Mouse (Mus musculus) liver, adult 2 months (tissue): ENCODE measurements around the gene Plpp7.

Source experiments
- CTCF ChIP-seq: fragments of 200-500 bp; IDR thresholded peaks from 2 replicates; pipeline ENCODE4 v1.5.1; 2011; ENCODE audit warnings: low read depth, low read length, control low read depth
- POLR2A ChIP-seq: fragments of 200-500 bp; IDR thresholded peaks from 2 replicates; pipeline ENCODE4 v1.6.1; 2011; ENCODE audit warnings: low read length, control low read depth; ENCODE audit not compliant: insufficient read depth; ENCODE audit errors: extremely low read depth

DNA sequence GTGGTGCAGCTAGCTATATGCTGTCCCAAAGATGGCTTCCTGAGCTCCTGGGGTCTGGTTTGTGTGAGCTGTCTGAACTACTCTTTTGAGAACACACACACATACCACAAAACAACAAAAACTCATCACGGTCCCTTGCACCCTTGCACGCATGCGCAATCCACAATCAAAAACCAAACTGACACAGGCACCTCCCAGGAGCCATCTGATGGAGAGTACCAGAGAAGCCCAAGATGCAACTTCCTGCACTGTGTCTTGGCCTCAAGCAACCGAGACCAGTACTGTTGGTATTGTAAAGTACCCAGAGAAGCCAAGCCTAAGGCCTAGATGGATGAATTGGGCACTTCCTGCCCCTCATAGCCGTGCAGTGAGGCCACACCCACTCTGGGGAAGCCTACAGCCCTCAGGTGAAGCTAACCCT, 29.9 kb upstream of the Plpp7 start:
- TF ChIP-seq POLR2A (no peak), CTCF (no peak)
